Mouse (Mus musculus) heart, postnatal 14 days (tissue): ENCODE results near the gene Snhg11. TPM values are rescaled to one million over a fixed set of nuclear protein-coding genes. Genes with fewer than 3 reads are reported as not detected.

Source experiments
- DNase-seq, 2 experiments: peaks; one replicate each; pipeline ENCODE4 v3.0.0; 2021 to 2022
- intact Hi-C: fragments of 180-260 bp; cut with DNase I; formaldehyde crosslinking; loops from one replicate; pipeline ENCODE4 v1.15.1; 2025
- long read RNA-seq, 2 experiments: library from polyadenylated mRNA; stranded (forward); transcript quantifications; one replicate each; pipeline ENCODE4 v2.0.0; 2021
- total RNA-seq, 2 experiments: library from RNA; stranded (reverse); gene quantifications; 2 replicates each; pipeline ENCODE4 v1.2.3; 2021

Snhg11 gene
- under 1 TPM; 0.15 to 0.22 TPM for total RNA-seq
- long read RNA-seq, experiment 1: 0 reads
- long read RNA-seq, experiment 2: 0 reads

- DNase-seq: no peak
- intact Hi-C loops: no loop called here
Observed at GRCm38 (mm10) chr2:158375443-158376122, at the start of gene Snhg11. Snhg11 (plus strand) TSS chr2:158375638.

DNA sequence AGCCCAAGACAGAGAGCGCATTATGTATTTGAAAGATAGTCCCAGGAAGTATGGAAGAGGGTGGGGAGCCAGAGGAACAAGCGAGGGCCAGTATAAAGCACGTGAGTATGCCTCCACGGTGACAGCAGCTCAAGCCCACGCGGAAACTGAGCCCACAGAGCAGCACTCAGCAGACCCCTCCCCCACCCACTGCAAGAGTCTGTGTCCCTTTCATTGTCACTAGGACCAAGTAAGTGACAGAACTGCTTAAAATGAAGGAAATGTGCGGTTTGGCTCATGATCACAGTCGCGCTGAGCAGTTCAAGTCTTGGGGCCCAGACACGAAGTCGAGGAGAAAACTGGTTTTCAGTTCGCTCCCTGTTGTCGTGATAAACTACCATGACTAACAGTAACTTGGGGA, 41.1 kb upstream of the Snhg11 start:
- intact Hi-C loops: no loop called here
- DNase-seq: no peak

DNA sequence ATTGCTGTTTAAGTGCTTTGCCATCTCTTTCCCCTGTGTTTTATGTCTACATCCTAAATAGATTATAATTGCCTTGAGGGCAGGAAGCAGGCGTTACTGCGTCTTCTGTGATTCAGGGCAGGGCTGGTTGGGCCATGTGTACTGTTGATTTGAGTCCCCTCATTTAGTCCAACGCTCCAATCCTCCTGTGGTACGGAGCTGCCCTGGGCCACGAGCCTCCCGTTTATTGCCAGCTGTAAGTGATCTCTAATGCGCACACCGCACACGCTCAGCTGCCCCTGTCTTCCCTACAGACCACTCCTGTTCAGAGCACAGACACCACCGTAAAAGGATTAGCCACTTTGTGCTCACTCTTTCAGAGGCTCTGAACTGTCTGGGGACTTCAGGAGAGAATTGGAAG, 37.7 kb upstream of the Snhg11 start:
- intact Hi-C loops: no loop called here
- no peak for DNase-seq

DNA sequence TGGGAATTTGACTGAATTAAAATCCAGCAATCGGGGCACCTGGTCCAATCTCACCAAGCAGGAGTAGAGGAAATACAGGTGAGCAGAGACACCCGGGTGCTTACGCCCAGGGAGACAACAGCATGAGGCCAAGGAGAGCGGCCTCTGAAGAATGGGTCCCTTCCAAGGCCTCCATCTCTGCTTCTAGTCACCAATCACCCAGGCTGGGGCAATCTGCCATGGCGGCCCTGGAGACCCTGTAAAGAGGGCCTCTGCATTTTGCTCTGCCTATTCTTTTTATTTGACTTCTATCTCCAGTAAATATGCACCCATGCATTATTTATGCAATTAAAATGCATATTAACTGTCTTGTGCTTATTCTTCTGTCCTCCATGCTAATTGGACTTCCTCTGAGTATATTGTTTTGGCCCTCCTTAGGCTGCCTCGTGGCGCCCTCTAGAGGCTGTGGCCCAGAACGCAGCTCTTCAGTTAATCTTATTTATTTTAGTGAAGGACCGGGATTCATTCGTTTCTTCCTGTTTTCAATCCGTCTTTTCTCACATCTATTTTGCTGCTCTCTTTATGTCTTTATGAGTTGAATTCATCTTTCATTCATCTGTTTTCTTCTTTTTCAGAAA, 35.4 kb upstream of the Snhg11 start:
- DNase-seq: peak; percentile 67 to 74
- intact Hi-C loops: loop anchor here (1.0 to 10.0 kb wide), 3 partner anchors 23 to 265 kb away; no protein-coding TSS in a partner anchor

DNA sequence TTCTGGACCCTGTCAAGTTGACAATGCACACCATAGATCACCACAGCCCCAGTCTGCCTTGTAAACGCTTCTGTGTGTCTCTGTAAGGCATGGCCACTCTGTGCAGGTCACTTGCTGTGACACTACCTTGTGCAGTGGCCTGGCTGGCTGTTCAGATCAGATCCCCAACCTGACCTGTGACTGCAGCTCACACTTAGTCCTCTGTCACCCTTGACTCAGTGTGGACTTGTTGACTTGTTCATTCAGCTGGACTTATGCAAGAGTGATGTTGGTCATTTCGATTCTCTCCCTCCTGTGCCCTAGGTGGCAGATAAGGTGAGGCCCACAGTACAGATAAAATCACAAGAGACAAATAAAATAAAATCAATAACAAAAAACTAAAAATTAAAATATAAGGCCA, 34.1 kb upstream of the Snhg11 start:
- DNase-seq: no peak
- intact Hi-C loops: loop anchor here (5.0 to 10.0 kb wide), 2 partner anchors 59 to 267 kb away; no protein-coding TSS in a partner anchor

DNA sequence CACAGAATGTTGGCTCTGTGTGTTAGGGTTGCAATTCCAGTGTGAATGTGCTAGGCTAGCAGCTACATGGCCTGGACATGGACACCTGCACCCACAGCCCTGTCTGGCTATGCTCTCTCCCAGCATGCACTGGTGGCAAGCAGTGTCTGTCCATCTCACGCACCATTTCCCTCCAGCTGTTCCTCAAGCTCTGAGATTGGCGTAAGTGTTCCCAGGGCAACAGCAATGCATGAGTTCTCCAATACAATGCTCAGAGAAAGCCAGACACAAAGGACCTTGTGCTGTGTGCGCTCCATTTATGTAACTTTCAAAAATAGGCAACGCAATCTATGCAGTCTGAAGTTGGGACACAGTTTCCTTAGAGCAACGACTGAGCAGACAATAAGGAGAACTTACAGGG, 31.9 kb upstream of the Snhg11 start:
- intact Hi-C loops: loop anchor here (5.0 to 10.0 kb wide), 2 partner anchors 61 to 269 kb away; no protein-coding TSS in a partner anchor
- no peak for DNase-seq

DNA sequence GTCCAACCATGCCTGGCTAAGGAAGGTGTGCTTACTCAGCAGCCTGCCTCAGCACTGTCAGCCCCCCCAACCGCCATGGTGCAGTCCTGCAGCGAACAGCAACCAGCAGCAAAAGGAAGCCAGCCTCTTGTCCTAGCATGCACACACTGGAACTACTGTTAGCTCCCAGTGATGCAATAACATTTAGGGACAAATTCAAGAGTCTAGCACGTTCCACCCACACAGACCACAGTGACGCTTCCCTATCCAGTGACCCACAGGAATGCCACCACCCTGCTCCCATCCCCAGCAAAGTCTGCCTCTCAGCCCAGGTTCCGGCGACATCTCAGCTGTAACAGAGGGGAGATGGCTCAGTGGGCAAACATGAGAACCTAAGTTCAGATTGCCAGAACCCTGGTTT, 29.0 kb upstream of the Snhg11 start:
- no peak for DNase-seq
- intact Hi-C loops: loop anchor here (5.0 to 10.0 kb wide), 2 partner anchors 139 to 272 kb away; no protein-coding TSS in a partner anchor

GRCm38 (mm10) chr2:158347868-158348267, 27.6 kb upstream of the Snhg11 start:
- peak; percentile 63 to 77 for DNase-seq
- intact Hi-C loops: loop anchor here (5.0 to 10.0 kb wide), 2 partner anchors 141 to 273 kb away; no protein-coding TSS in a partner anchor

GRCm38 (mm10) chr2:158352801-158353520, 22.5 kb upstream of the Snhg11 start:
- intact Hi-C loops: no loop called here
- DNase-seq: no peak

DNA sequence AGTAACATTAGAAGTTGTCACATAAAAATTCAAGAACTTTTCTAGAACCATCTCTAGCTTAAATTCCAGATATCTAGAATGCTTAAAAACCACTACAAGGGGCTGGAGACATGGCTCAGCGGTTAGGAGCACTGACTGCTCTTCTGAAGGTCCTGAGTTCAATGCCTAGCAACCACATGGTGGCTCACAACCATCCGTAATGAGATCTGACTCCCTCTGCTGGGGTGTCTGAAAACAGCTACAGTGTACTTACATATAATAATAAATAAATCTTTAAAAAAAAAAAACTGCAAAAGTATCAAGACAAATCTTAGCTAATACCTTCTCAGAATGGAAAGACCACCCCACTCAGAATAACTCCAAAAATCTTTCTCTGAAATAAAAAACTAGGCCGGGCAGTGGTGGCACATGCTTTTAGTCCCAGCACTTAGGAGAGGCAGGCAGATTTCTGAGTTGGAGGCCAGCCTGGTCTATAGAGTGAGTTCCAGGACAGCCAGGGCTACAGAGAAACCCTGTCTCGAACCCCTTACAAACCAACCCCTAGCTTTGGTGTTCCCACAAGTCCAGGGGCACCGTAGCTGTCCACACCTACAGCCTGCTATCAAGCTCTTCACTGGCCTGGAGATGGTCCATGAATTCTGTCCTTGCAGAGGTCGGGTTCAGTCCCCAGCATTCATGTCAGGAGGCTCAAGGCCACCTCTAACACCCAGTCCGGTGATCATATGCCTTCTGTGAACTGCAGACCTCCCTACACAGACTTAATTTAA, 20.9 kb upstream of the Snhg11 start:
- DNase-seq: no peak
- intact Hi-C loops: no loop called here

GRCm38 (mm10) chr2:158355238-158355637, 20.2 kb upstream of the Snhg11 start:
- intact Hi-C loops: no loop called here
- DNase-seq: no peak

DNA sequence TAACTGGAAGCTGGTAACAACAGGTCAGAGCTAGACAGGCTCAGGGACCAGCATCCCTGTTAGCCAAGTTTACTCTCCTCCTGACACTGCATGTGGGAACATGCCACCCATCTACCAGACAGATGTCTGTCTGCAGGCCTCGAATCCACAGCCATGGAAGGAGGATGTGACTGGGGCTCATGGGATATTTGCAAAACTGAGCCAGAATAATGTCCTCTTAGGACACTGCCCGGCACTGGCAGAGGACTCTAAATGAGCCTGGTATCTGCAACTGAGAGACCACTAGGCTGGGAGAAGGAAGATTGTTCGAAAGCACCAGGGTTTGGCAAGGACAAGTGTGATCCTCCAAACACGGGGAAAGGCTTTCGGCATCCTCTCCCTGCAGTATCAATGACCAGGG, 19.3 kb upstream of the Snhg11 start:
- no peak for DNase-seq
- intact Hi-C loops: no loop called here

DNA sequence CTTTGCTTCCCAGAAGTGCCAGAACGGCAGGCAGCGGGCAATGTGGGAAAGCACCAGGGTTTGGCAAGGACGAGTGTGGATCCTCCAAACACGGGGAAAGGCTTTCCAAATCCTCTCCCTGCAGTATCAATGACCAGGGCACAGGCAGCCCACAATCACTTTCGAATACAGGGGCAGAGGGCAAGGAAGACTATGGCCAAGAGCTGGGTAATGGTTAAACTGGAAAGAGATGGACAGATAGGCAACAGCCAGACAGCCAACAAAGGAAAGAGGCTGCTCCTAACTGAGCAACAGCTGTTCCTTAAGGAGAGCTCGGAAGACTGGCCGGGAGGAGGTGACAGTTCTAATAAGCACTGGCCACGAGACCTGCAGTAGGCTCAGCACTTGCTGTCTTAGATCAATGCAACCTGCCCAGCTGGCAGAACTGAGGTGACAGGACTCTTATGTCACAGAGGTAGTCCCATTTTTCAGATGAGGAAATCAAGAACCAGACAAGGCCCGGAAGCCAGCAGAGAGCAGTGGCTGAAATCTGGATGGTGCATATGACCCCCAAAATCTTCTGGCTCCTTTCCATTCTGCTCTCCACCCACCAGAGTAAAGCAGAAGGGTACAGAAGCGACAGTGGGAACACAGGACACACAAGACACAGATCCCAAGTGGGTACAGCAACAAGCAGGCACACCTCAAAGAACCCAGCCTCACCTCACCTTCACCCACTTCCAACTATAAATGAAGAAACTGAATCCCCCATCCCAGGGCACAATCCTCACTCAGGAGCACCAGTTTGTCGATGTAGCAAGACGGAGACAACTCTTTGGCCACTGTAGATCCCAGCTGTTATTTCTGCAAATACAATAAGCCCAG, 15.4 kb upstream of the Snhg11 start:
- DNase-seq: no peak
- intact Hi-C loops: no loop called here

- DNase-seq: peak; percentile 84 to 88
- intact Hi-C loops: no loop called here
Observed at GRCm38 (mm10) chr2:158360873-158361677, 14.4 kb upstream of the Snhg11 start.

- DNase-seq: peak in 1 of 2 experiments; percentile 21
- intact Hi-C loops: no loop called here
Observed at GRCm38 (mm10) chr2:158361678-158362320, 13.6 kb upstream of the Snhg11 start.

DNA sequence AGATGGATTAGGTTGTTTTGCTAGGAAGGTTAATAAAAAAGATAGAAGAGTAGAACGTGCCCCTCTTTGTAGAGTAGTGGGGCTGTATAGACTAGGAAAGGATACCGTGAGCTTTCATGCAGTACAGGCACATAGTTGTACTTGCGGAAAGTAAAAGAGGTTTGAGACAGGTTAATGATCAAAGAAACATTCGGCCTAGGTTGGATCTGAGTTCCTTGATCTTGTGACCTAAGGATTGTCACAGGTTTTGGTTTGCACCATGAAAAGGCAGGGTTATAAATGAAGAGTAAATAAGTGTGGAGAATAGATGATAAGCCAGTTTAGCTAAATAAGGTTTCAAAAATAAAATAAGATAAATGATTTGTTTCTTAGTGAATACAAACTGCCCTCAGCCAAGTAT, 11.3 kb upstream of the Snhg11 start:
- intact Hi-C loops: no loop called here
- DNase-seq: no peak

GRCm38 (mm10) chr2:158365099-158365850, 10.2 kb upstream of the Snhg11 start:
- intact Hi-C loops: no loop called here
- DNase-seq: no peak
